Mouse (Mus musculus) heart, embryonic 11.5 days (tissue): Measurements from ENCODE around the gene Clstn2. TPM values are rescaled to one million over a fixed set of nuclear protein-coding genes. Genes with fewer than 3 reads are reported as not detected.
A peak's percentile ranks its signal among the peaks of the same experiment; 100 is the strongest.

Source experiments
- ATAC-seq: fragments of 200-750 bp; cut with Nextera tagmentation; replicated peaks from 2 replicates; pipeline ENCODE4 v1.8.0; 2017; ENCODE audit warnings: moderate library complexity; ENCODE audit not compliant: insufficient number of reproducible peaks, low FRiP score, low TSS enrichment
- H3K27ac ChIP-seq: fragments of 300-500 bp; sonication (generic); 2 replicates; pipeline ENCODE4 v1.5.1; 2014; ENCODE audit warnings: mild to moderate bottlenecking, low read depth, low read length
- H3K27me3 ChIP-seq: fragments of 300-500 bp; sonication (generic); 2 replicates; pipeline ENCODE4 v1.6.1; 2014; ENCODE audit warnings: mild to moderate bottlenecking, low read length, mixed read lengths; ENCODE audit not compliant: control insufficient read depth, insufficient read depth
- H3K36me3 ChIP-seq: fragments of 300-500 bp; sonication (generic); 2 replicates; pipeline ENCODE4 v1.6.1; 2014; ENCODE audit warnings: mild to moderate bottlenecking, low read length, moderate library complexity, mixed read lengths; ENCODE audit not compliant: control insufficient read depth, insufficient read depth
- H3K4me1 ChIP-seq: fragments of 300-500 bp; sonication (generic); 2 replicates; pipeline ENCODE4 v1.6.1; 2014; ENCODE audit warnings: low read length; ENCODE audit not compliant: control insufficient read depth, insufficient read depth
- H3K4me2 ChIP-seq: fragments of 300-500 bp; sonication (generic); 2 replicates; pipeline ENCODE4 v1.6.1; 2014; ENCODE audit warnings: mild to moderate bottlenecking, moderate library complexity
- H3K4me3 ChIP-seq: fragments of 300-500 bp; sonication (generic); 2 replicates; pipeline ENCODE4 v1.5.1; 2014; ENCODE audit warnings: low read depth, low read length
- H3K9ac ChIP-seq: fragments of 300-500 bp; sonication (generic); 2 replicates; pipeline ENCODE4 v1.6.1; 2014; ENCODE audit warnings: mild to moderate bottlenecking, low read depth, low read length, moderate library complexity
- H3K9me3 ChIP-seq: fragments of 300-500 bp; sonication (generic); replicated peaks from 2 replicates; pipeline ENCODE4 v1.6.1; 2016; ENCODE audit warnings: low read length; ENCODE audit not compliant: control insufficient read depth
- WGBS: fragments of 180-500 bp; shearing (Covaris S2); extraction: QIAGEN DNeasy Blood & Tissue Kit; methylation state at CpG from one replicate; pipeline ENCODE4 v1.1.7; 2014; ENCODE audit not compliant: insufficient replicate concordance; 5-methylcytosine and 5-hydroxymethylcytosine counted together
- polyA plus RNA-seq: library from polyadenylated mRNA; unstranded; fragments of >200 nt; fragmentation: Nextera tagmentation; extraction: Ambion mirVana; gene quantifications from 2 replicates; pipeline ENCODE4 v1.2.1, GENCODE M21; 2014

Gene Clstn2
- polyA plus RNA-seq, result 1.5 and 1.8 TPM in 2 replicates

DNA sequence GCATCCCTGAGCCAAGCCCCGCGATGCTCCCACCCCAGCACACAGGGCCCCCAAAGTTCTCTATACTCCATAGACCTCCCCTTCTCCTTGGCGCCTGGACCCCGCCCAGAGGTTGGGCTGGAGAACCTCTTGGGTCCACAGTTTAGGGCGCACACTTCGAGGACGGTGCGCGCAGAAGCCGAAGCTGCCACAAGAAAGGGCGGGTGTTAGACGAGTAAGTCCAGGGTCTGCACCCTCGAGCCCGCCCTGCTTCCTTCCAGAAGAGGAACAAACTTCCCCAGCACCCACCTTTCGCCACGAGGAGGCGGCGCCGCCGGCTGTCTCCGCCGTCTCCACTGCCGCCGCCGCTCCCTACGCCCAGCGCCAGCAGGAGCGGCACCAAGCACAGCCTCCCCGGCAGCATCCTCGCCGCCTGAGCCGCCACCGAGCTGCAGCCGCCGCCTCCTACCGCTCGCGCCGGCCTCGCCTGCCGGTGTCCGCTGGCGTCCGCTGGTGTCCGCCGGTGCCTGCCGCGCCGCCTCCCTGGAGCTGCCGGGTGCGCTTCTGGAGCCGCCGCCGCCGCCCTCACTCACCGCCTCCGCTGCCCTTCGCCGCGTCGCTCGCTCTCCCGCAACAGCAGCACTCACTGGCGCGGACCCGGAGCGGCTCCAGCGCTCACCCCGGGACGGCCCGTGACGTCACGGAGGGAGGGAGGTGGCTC lies at the start of gene Clstn2:
TSS of gene Clstn2 (minus strand) at position 609 of the 700 bp plus-strand sequence.
- peak within 1 kb of the TSS; percentile 71 for H3K4me2 ChIP-seq
- peak; percentile 82 for ATAC-seq
- no peaks in the 10 kb centered on the region for H3K9me3 ChIP-seq
- no peak within 1 kb of the TSS for H3K27ac ChIP-seq
- peak within 1 kb of the TSS; percentile 44 for H3K4me3 ChIP-seq
- H3K36me3 ChIP-seq, result no peaks in the 10 kb centered on the region
- H3K27me3 ChIP-seq, result peaks cover 40% of the 10 kb centered on the region
- peak within 1 kb of the TSS; percentile 18 for H3K9ac ChIP-seq
- WGBS, result 0% methylated on average over 47 of the region's 73 CpGs
- peaks cover 8% of the 10 kb centered on the region; the same call in 1 of the 2 replicates for H3K4me1 ChIP-seq

GRCm38 (mm10) chr9:98067767-98068166 lies 34.8 kb upstream of the Clstn2 start:
- no peaks in the 10 kb centered on the region for H3K9me3 ChIP-seq
- WGBS, result 62% methylated on average over 5 of the region's 5 CpGs
- no peak for ATAC-seq
- no peak overlapping the region for H3K27ac ChIP-seq
- no peak overlapping the region for H3K4me3 ChIP-seq
- no peaks in the 10 kb centered on the region for H3K36me3 ChIP-seq
- no peak overlapping the region for H3K9ac ChIP-seq
- no peak overlapping the region for H3K4me2 ChIP-seq
- no peaks in the 10 kb centered on the region for H3K4me1 ChIP-seq
- H3K27me3 ChIP-seq, result no peaks in the 10 kb centered on the region

DNA sequence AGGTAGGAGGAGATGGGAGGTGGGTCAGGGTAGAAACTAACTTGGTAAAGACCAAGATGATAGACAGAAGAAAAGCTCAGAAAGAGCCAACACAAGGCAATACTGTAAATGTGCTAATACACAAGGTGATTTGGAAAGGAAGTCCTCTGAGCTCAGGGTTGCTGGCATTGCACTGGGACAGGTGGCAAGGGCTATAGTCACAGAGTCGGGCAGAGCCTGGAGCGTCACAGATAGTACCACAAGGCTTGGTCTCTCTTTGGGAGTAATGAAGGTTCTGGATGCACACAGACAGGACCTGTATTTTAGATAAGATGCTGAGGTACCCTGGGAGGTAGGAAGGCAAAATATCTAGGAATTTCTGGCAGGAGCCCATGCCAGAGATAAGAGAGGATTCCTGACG lies 28.7 kb upstream of the Clstn2 start:
- no peak overlapping the region for H3K27ac ChIP-seq
- no peak overlapping the region for H3K4me2 ChIP-seq
- WGBS, result 36% methylated on average over 3 of the region's 3 CpGs
- H3K9ac ChIP-seq, result no peak overlapping the region
- no peak overlapping the region for H3K4me3 ChIP-seq
- H3K36me3 ChIP-seq, result no peaks in the 10 kb centered on the region
- H3K9me3 ChIP-seq, result no peaks in the 10 kb centered on the region
- H3K4me1 ChIP-seq, result no peaks in the 10 kb centered on the region
- no peak for ATAC-seq
- no peaks in the 10 kb centered on the region for H3K27me3 ChIP-seq

DNA sequence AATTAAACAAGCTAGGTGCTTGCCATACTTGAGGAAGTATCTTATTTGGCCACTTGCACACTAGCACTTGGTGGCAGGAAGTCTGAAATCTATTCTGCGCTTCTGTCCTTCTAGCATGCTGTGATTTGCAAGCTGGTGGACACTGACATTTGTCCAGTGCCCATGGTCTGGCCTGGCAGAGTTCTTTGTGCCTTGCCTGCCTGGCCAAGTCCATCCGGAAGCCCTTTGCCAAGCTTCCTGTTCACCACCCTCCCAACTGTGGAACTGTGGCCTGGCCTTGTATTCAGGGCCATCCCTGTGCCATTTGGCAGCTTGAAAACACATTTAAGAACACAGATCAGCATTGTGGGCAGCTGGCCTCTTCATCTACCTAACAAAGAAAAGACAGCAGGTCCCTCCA lies 24.3 kb upstream of the Clstn2 start:
- no peaks in the 10 kb centered on the region for H3K36me3 ChIP-seq
- H3K4me3 ChIP-seq, result no peak overlapping the region
- H3K4me1 ChIP-seq, result no peaks in the 10 kb centered on the region
- no peaks in the 10 kb centered on the region for H3K27me3 ChIP-seq
- ATAC-seq, result no peak
- H3K9ac ChIP-seq, result no peak overlapping the region
- WGBS, result 91% methylated on average over 2 of the region's 2 CpGs
- H3K9me3 ChIP-seq, result no peaks in the 10 kb centered on the region
- no peak overlapping the region for H3K27ac ChIP-seq
- H3K4me2 ChIP-seq, result no peak overlapping the region

DNA sequence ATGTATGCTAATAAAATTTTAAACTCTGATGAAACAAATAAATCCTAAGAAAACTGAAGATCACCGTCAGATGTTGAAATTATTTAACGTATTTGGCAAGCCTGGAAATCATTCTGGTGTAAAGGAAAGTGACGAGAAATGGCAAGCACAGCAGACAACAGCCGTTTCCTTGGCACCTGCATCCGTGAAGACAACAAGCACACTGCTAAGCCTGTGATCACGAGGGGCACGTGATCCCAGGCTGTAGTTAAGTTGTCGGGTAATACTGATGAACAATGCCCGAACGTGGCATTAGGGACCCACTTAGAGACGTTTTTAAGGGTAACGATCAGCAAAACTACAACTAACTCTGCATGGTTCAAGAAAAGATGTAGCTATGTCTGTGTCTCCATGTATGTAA lies 18.4 kb upstream of the Clstn2 start:
- 80% methylated on average over 12 of the region's 12 CpGs for WGBS
- H3K4me2 ChIP-seq, result no peak overlapping the region
- no peaks in the 10 kb centered on the region for H3K36me3 ChIP-seq
- no peak for ATAC-seq
- H3K9me3 ChIP-seq, result no peaks in the 10 kb centered on the region
- no peaks in the 10 kb centered on the region for H3K27me3 ChIP-seq
- no peak overlapping the region for H3K4me3 ChIP-seq
- H3K9ac ChIP-seq, result no peak overlapping the region
- H3K4me1 ChIP-seq, result no peaks in the 10 kb centered on the region
- H3K27ac ChIP-seq, result no peak overlapping the region

DNA sequence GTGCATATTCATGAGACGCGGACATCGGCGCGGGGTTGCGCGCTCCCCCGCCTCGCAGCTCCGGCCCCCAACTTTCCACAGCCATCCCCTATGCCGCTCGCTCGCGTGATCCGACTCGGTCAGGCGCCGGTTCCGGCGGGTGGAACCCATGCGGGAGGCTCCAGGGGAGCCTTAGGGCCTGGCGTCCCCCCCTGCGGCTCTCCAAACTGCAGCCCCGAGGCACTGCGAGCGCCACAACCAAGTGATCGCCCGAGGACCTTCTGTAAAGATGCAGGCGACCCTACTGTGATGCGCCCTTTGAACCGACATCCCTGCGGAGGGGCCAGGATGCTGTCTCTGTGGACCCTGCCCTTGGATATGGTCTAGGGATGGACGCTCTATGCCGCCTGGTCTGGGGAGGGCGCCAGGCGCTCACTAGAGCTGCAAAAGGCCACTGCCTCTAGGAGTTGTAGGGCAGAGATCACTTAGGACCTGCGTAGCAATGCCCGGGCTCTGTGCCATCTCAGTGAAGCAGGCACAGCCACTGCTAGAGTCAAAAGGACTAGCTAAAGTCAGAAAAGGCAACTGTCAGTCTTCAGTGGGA lies 383 bp upstream of the Clstn2 start:
- WGBS, result under 1% methylated on average over 35 of the region's 38 CpGs
- Histone ChIP-seq H3K9ac (peak overlapping the region; percentile 18), H3K4me3 (peak overlapping the region; percentile 44), H3K9me3 (no peaks in the 10 kb centered on the region), H3K4me2 (peak overlapping the region; percentile 71), H3K36me3 (no peaks in the 10 kb centered on the region), H3K4me1 (peaks cover 8% of the 10 kb centered on the region; the same call in 1 of the 2 replicates), H3K27me3 (peaks cover 40% of the 10 kb centered on the region), H3K27ac (no peak overlapping the region)
- ATAC-seq, result peak; percentile 55

DNA sequence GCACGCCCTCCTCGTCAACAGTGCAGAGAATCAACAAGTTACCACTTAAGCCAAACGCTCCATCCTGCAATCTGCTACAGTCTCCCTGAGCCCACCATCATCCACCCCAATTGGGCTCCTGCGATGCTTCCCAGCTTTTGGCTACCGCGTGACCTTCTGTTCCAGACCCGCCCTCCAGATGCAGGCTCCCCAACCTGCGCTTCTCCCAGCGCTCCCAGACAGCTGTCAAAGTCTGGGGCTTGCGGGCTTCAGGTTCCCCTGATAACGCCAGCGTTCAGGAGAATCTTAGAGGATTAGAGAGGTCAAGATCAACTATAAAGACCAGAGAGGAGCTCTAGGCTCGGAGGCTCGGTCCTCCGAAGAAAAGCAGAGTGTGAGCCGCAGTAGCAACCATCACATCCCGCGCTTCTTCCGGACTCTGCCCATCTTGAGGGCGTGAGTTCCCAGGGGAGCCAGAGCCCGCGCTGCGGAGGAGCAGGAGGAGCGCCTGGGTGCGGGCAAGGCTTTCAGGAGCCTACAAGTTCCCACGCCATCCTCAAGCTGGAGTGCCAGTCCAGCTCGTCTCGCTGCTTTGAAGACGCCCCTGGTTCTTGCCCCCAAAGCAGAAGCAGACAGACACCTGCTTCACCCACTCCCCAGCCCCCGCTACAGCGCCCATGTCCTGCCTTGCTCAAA lies 946 bp downstream of the Clstn2 start:
- H3K27ac ChIP-seq, result no peak overlapping the region
- H3K36me3 ChIP-seq, result no peaks in the 10 kb centered on the region
- ATAC-seq, result no peak
- 1% methylated on average over 31 of the region's 31 CpGs for WGBS
- peaks cover 8% of the 10 kb centered on the region; the same call in 1 of the 2 replicates for H3K4me1 ChIP-seq
- peak overlapping the region; percentile 71 for H3K4me2 ChIP-seq
- H3K4me3 ChIP-seq, result peak overlapping the region; percentile 44
- no peaks in the 10 kb centered on the region for H3K9me3 ChIP-seq
- no peak overlapping the region for H3K9ac ChIP-seq
- peaks cover 40% of the 10 kb centered on the region for H3K27me3 ChIP-seq

DNA sequence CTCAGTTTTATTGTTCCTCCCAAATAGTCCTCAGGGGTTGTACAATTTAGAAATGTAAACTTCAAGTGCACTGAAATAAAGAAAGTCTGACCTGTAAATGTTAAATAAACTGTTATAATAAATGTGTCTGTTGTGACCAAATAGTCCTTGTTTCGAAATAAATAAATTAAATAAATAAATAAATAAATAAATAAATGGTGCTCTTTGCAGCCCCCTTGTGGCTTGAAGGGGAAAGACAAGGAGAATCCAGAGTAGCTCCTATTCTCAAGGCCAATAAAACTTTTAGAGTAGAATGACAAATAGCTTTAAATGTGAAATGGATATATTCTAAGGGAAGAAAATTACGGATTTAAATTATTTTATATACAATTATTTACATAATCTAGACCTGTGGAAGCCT lies 2.3 kb downstream of the Clstn2 start:
- no peak overlapping the region for H3K4me3 ChIP-seq
- WGBS, result 20% methylated on average over 2 of the region's 2 CpGs
- H3K27me3 ChIP-seq, result peaks cover 40% of the 10 kb centered on the region
- no peak overlapping the region for H3K9ac ChIP-seq
- peaks cover 8% of the 10 kb centered on the region; the same call in 1 of the 2 replicates for H3K4me1 ChIP-seq
- no peaks in the 10 kb centered on the region for H3K36me3 ChIP-seq
- H3K4me2 ChIP-seq, result no peak overlapping the region
- no peak for ATAC-seq
- no peaks in the 10 kb centered on the region for H3K9me3 ChIP-seq
- H3K27ac ChIP-seq, result no peak overlapping the region
